Mouse (Mus musculus) B cell, adult 67 days (primary cell): ENCODE results near the gene Bahd1. TPM values are rescaled to one million over a fixed set of nuclear protein-coding genes. Genes with fewer than 3 reads are reported as not detected.

Experiments
- total RNA-seq, 2 experiments: library from RNA; stranded (reverse); gene quantifications; 4 replicates each; pipeline ENCODE4 v1.2.4; 2023

Bahd1 gene
- 10 to 100 TPM; 58.6 to 62.4 TPM for total RNA-seq

DNA sequence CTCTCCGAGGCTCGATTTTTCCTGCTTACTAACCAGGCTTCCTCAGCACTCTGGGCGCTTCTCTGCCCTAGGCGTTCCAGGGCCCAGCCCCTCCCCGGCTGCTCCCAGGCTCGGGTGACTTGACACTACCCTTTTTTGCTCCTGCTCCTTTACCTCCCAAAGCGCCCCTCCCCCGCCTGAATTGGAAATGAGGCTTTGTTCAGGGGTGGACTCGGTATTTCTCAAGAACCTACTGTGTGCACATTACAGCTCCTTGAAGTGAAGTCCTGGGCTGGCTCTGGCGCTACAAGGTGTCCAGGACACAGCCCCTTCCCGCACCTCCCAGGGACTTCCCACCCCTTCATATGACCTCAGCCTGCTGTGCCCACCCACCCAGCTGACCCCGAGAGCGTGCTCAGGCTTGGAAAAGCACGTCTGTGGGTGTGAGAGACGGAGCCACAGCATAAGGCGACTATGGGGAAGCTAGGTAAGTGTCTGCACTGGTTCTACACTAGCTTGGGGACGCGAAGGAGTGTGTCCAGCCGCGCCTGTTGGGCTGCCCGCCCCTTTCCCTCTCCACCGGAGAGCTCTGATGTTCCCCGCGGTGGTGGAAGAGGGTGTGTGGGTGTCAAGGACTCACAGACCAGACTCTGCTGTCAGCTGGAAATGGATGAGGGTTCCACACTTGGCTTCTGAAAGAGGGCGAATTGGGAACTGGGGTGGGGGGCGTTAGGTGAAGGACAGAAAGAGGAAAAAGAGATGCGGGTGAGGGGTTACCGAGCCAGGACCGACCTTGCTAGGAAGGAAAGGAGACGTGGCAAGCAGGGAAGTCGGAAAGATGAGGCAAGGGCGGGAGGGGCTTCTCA is at the start of gene Bahd1:
TSS of gene Bahd1 (plus strand) at position 397 of the 845 bp plus-strand sequence.

GRCm38 (mm10) chr2:118861454-118862339 is 38.5 kb upstream of the Bahd1 start, which contains the start of gene Ivd:
Gene Ivd (plus strand): TSS chr2:118861954.

DNA sequence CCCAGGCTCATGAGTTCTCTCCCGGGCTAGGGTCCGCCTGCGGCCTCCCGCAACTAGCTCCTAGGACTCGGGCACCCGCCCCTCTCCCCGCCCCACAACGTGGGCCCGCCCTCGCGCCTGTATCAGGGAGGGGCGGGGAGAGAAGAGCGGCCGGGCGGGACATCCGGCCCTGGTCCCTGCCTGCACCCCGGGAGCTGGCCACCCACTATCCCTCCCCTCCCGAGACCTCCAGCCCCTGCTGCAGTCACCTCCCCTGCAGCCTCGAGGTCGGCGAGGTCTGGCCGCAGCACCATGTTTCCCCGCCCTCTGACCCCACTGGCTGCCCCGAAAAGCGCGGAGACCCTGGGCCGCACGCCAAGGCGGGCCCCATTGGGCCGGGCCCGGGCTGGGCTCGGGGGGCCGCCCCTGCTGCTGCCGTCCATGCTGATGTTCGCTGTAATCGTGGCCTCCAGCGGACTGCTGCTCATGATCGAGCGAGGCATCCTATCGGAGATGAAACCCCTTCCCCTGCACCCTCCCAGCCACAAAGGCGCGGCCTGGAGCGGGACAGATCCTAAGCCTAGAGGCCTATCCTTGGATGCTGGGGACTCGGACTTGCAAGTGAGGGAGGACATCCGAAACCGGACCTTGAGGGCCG is 26.3 kb downstream of the Bahd1 start, which contains the start of gene Chst14:
TSS of gene Chst14 (plus strand) at position 136 of the 637 bp plus-strand sequence.

Other genes with a start within 250 kb of the Bahd1 start
- gene Pak6, start 237.1 kb upstream of the Bahd1 start, total RNA-seq, result 1 to 10 TPM in 1 of 2 experiments, not detected in 1; 3.3 TPM
- gene Ankrd63, start 196.4 kb upstream of the Bahd1 start, total RNA-seq, result under 1 TPM; 0.47 to 0.96 TPM
- 100 to 1,000 TPM; 109 to 137 TPM for gene Plcb2, start 171.9 kb upstream of the Bahd1 start, total RNA-seq
- gene Inafm2, start 154.6 kb upstream of the Bahd1 start, total RNA-seq, result 10 to 100 TPM; 23.3 TPM
- gene Ccdc9b, start 137.7 kb upstream of the Bahd1 start, total RNA-seq, result not detected
- gene Phgr1, start 127.6 kb upstream of the Bahd1 start, total RNA-seq, result not detected
- gene Disp2, start 120.7 kb upstream of the Bahd1 start, total RNA-seq, result not detected
- gene Knstrn, start 86.4 kb upstream of the Bahd1 start, total RNA-seq, result 10 to 100 TPM in 1 of 2 experiments, 1 to 10 TPM in 1; 7.4 to 10.0 TPM
- gene Ivd, start 38.4 kb upstream of the Bahd1 start, total RNA-seq, result 10 to 100 TPM; 84.9 to 99.0 TPM
- 1 to 10 TPM; 4.6 to 7.1 TPM for gene Chst14, start 26.1 kb downstream of the Bahd1 start, total RNA-seq
- gene Ccdc32, start 129.0 kb downstream of the Bahd1 start, total RNA-seq, result 10 to 100 TPM; 12.0 to 12.5 TPM
- gene Rpusd2, start 134.4 kb downstream of the Bahd1 start, total RNA-seq, result 10 to 100 TPM; 14.2 to 17.3 TPM
- gene Knl1, start 146.7 kb downstream of the Bahd1 start, total RNA-seq, result 1 to 10 TPM; 3.2 to 3.4 TPM
- 1 to 10 TPM; 2.6 to 3.2 TPM for gene Rad51, start 212.4 kb downstream of the Bahd1 start, total RNA-seq